Mouse (Mus musculus): ENCODE results near the gene Ankrd13a.

GRCm38 (mm10) chr5:114775056-114775979, 841 bp downstream of the Ankrd13a start, which contains the start of gene Git2:
- no peak for TF ChIP-seq CTCF (IDR thresholded peaks at IDR 0.05; ENCODE audit: low read depth)
- TF ChIP-seq EP300 (IDR thresholded peaks at IDR 0.05; ENCODE audit: low read depth): no peak
